Mouse (Mus musculus) heart, adult 9 months (tissue): ENCODE measurements around the gene Gprc6a.

Experiments
- DNase-seq, 2 experiments: peaks; one replicate each; pipeline ENCODE4 v3.0.0; 2022; ENCODE audit warnings: low spot score in 2 of 2

Gene Gprc6a

GRCm38 (mm10) chr10:51631411-51632136 lies at the start of gene Gprc6a:
Gene Gprc6a, minus strand, starts transcription at chr10:51631461.
- DNase-seq: no peak

GRCm38 (mm10) chr10:51678251-51678639 lies 47.0 kb upstream of the Gprc6a start:
- DNase-seq: no peak

GRCm38 (mm10) chr10:51677548-51678250 lies 46.4 kb upstream of the Gprc6a start, which contains the start of gene Rfx6:
Gene Rfx6, plus strand, starts transcription at chr10:51677756.
- DNase-seq: no peak

- DNase-seq: no peak
Observed at GRCm38 (mm10) chr10:51672082-51672779, 41.0 kb upstream of the Gprc6a start.

GRCm38 (mm10) chr10:51671583-51671982 lies 40.3 kb upstream of the Gprc6a start:
- no peak for DNase-seq

- no peak for DNase-seq
Observed at GRCm38 (mm10) chr10:51669334-51669733, 38.1 kb upstream of the Gprc6a start.

GRCm38 (mm10) chr10:51657324-51657723 lies 26.1 kb upstream of the Gprc6a start:
- no peak for DNase-seq

GRCm38 (mm10) chr10:51649506-51650221 lies 18.4 kb upstream of the Gprc6a start:
- no peak for DNase-seq

- no peak for DNase-seq
Observed at GRCm38 (mm10) chr10:51621193-51621592, 10.1 kb downstream of the Gprc6a start.

GRCm38 (mm10) chr10:51620126-51620525 lies 11.1 kb downstream of the Gprc6a start:
- no peak for DNase-seq

- no peak for DNase-seq
Observed at GRCm38 (mm10) chr10:51618538-51618937, 12.7 kb downstream of the Gprc6a start.

- DNase-seq: no peak
Observed at GRCm38 (mm10) chr10:51614826-51615590, 16.3 kb downstream of the Gprc6a start.

GRCm38 (mm10) chr10:51613421-51613820 lies 17.8 kb downstream of the Gprc6a start:
- no peak for DNase-seq

- no peak for DNase-seq
Observed at GRCm38 (mm10) chr10:51611969-51612682, 19.1 kb downstream of the Gprc6a start.

GRCm38 (mm10) chr10:51609741-51610425 lies 21.4 kb downstream of the Gprc6a start:
- no peak for DNase-seq

GRCm38 (mm10) chr10:51596928-51597635 lies 34.2 kb downstream of the Gprc6a start:
- no peak for DNase-seq

- DNase-seq: no peak
Observed at GRCm38 (mm10) chr10:51595001-51595931, 36.0 kb downstream of the Gprc6a start.

GRCm38 (mm10) chr10:51591574-51591973 lies 39.7 kb downstream of the Gprc6a start:
- DNase-seq: no peak
